Mouse (Mus musculus) limb, embryonic 14.5 days (tissue): ENCODE results near the gene Aldh1a1. TPM values are rescaled to one million over a fixed set of nuclear protein-coding genes. Genes with fewer than 3 reads are reported as not detected.
"Not testable (repeated sequence)": the region's sequence is repeated elsewhere in the genome, so short reads cannot be mapped to it uniquely, and the experiment has no call there.

Experiments
- ATAC-seq: fragments of 200-750 bp; cut with Nextera tagmentation; 2 replicates; pipeline ENCODE4 v1.8.0; 2017; ENCODE audit warnings: low read depth, moderate number of reproducible peaks, moderate TSS enrichment; ENCODE audit not compliant: low FRiP score
- DNase-seq: peaks from one replicate; pipeline ENCODE4 v3.0.0-alpha.2; 2015; ENCODE audit warnings: low spot score
- H3K27ac ChIP-seq: fragments of 300-500 bp; sonication (generic); replicated peaks from 2 replicates; pipeline ENCODE4 v1.5.1; 2014; ENCODE audit warnings: low read depth, mild to moderate bottlenecking, low read length, moderate library complexity, mixed read lengths
- H3K27me3 ChIP-seq: fragments of 300-500 bp; sonication (generic); 2 replicates; pipeline ENCODE4 v1.6.1; 2014; ENCODE audit warnings: low read length, mixed read lengths; ENCODE audit not compliant: control insufficient read depth, insufficient read depth
- H3K36me3 ChIP-seq: fragments of 300-500 bp; sonication (generic); 2 replicates; pipeline ENCODE4 v1.6.1; 2014; ENCODE audit warnings: mild to moderate bottlenecking, low read length, moderate library complexity, mixed read lengths; ENCODE audit not compliant: control insufficient read depth, insufficient read depth
- H3K4me1 ChIP-seq: fragments of 300-500 bp; sonication (generic); 2 replicates; pipeline ENCODE4 v1.6.1; 2014; ENCODE audit warnings: antibody characterized with exemption, low read length, mixed read lengths; ENCODE audit not compliant: control insufficient read depth, insufficient read depth
- H3K4me2 ChIP-seq: fragments of 300-500 bp; sonication (generic); replicated peaks from 2 replicates; pipeline ENCODE4 v1.6.1; 2014; ENCODE audit warnings: low read depth, mild to moderate bottlenecking, low read length, moderate library complexity; ENCODE audit not compliant: severe bottlenecking
- H3K4me3 ChIP-seq: fragments of 300-500 bp; sonication (generic); replicated peaks from 2 replicates; pipeline ENCODE4 v1.5.1; 2014; ENCODE audit warnings: low read length
- H3K9ac ChIP-seq: fragments of 300-500 bp; sonication (generic); 2 replicates; pipeline ENCODE4 v1.6.1; 2014; ENCODE audit warnings: mild to moderate bottlenecking, low read depth, low read length, moderate library complexity; ENCODE audit not compliant: severe bottlenecking
- H3K9me3 ChIP-seq: fragments of 300-500 bp; sonication (generic); 2 replicates; pipeline ENCODE4 v1.6.1; 2016; ENCODE audit warnings: low read length; ENCODE audit not compliant: control insufficient read depth
- POLR2A ChIP-seq: fragments of 200-500 bp; IDR thresholded peaks from 2 replicates; pipeline ENCODE4 v1.8.0; 2012; ENCODE audit warnings: inconsistent platforms, mild to moderate bottlenecking, moderate library complexity, borderline replicate concordance; ENCODE audit not compliant: insufficient read depth, insufficient read length; ENCODE audit errors: extremely low read depth
- WGBS: fragments of 180-500 bp; shearing (Covaris S2); extraction: QIAGEN DNeasy Blood & Tissue Kit; methylation state at CpG from one replicate; pipeline ENCODE4 v1.1.7; 2014; 5-methylcytosine and 5-hydroxymethylcytosine counted together
- polyA plus RNA-seq, 2 experiments: library from polyadenylated mRNA; depleted of rRNA in 1 of 2; stranded (reverse) in 1 of 2; unstranded in 1 of 2; fragments of >200 nt; fragmentation: Nextera tagmentation in 1 of 2; extraction: Ambion mirVana in 1 of 2; gene quantifications; 2 replicates each; pipeline versions ENCODE4 v1.2.1 to v1.2.3; 2012 to 2014

The Aldh1a1 gene
- polyA plus RNA-seq, 2 experiments: 0.96 to 2.3 TPM

DNA sequence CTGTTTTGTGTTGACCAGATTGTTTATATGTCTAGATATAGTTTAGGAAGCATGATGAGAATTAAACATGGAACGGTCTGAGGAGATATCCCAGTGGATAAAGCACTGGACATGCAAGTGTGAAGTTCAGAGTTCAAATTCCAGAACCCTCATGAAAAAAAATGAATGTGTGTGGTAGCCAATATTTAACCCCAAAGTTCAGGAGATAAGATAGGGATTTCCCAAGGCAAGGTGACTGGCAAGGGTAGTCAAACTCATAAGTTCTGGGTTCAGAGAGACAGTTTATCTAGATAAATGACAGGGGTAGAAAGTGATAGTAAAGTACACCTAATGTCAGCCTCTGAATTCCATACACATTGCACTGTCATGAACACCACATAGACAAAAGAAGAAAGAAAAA is 138.5 kb downstream of the Aldh1a1 start:
- TF ChIP-seq POLR2A: no peak
- H3K4me2 ChIP-seq: no peak overlapping the region
- H3K4me1 ChIP-seq: no peaks in the 10 kb centered on the region
- 89% methylated on average over 1 of the region's 1 CpGs for WGBS
- H3K9ac ChIP-seq: no peak overlapping the region
- H3K27me3 ChIP-seq: no peaks in the 10 kb centered on the region
- H3K36me3 ChIP-seq: no peaks in the 10 kb centered on the region
- ATAC-seq: no peak
- no peaks in the 10 kb centered on the region for H3K9me3 ChIP-seq
- H3K4me3 ChIP-seq: no peak overlapping the region
- DNase-seq: no peak
- H3K27ac ChIP-seq: no peak overlapping the region

- H3K9ac ChIP-seq: no peak overlapping the region
- H3K4me1 ChIP-seq: no peaks in the 10 kb centered on the region
- DNase-seq (no peak), ATAC-seq (no peak)
- no peak overlapping the region for H3K27ac ChIP-seq
- WGBS: 62% methylated on average over 12 of the region's 12 CpGs
- no peaks in the 10 kb centered on the region for H3K9me3 ChIP-seq
- TF ChIP-seq POLR2A: no peak
- no peaks in the 10 kb centered on the region for H3K27me3 ChIP-seq
- no peaks in the 10 kb centered on the region for H3K36me3 ChIP-seq
- no peak overlapping the region for H3K4me2 ChIP-seq
- no peak overlapping the region for H3K4me3 ChIP-seq
Measured at GRCm38 (mm10) chr19:20633876-20634691, 141.6 kb downstream of the Aldh1a1 start.

DNA sequence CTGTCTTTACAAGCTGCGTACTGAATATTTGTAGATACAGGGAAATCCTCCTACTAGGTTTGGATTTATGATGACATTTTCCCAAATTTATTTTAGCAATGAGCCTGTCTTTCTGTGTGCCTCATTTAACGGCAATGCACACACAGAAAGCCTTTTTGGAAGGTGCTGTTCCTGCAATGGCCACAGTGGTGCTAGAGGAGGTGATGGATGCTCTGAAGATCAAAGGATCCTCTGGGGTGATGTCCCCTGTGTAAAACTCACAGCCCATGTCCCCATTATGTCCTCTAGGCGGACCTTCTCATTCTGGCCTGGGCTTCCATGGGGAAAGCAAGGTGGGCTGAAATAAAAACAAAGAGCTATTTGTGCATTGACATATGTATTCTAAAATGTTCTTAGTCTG is 151.8 kb downstream of the Aldh1a1 start:
- WGBS: 58% methylated on average over 3 of the region's 3 CpGs
- Histone ChIP-seq H3K9me3 (no peaks in the 10 kb centered on the region), H3K4me3 (no peak overlapping the region), H3K36me3 (no peaks in the 10 kb centered on the region), H3K4me2 (no peak overlapping the region), H3K27ac (no peak overlapping the region), H3K4me1 (no peaks in the 10 kb centered on the region), H3K27me3 (no peaks in the 10 kb centered on the region), H3K9ac (no peak overlapping the region)
- TF ChIP-seq POLR2A: no peak
- DNase-seq (no peak), ATAC-seq (no peak)

DNA sequence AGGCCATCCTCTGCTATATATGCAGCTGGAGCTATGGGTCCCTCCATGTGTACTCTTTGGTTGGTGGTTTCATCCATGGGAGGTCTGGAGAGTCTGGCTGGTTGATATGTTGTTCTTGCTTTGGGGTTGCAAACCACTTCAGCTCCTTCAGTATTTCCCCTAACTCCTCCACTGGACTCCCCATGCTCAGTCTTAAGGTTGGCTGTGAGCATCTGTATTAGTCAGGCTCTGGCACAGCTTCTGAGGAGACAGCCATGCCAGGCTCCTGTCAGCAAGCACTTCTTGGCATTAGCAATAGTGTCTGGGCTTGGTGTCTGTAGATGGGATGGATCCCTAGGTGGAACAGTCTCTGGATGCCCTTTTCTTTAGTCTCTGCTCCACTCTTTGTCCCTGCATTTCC is 155.0 kb downstream of the Aldh1a1 start:
- DNase-seq, ATAC-seq: not testable (repeated sequence)

DNA sequence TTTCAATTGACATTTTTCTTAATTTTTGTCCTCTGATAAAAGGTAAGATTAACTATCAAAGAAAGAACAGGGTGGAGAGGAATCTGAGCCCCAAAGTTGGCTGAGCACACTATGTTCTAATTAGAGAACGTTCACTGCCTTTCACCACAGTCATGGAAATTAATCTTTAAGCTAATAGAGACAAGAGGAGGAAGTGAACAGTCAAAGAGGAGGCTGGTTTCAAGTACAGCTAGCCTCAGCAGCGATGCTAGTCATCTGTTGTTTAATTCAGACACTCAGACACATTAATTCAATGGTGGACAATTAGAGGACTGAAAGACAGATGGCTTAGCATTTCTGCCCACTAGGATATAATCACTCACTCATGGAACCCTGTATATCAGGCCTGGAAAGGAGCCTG is 157.5 kb downstream of the Aldh1a1 start:
- 41% methylated on average over 2 of the region's 2 CpGs for WGBS
- DNase-seq: no peak
- no peaks in the 10 kb centered on the region for H3K27me3 ChIP-seq
- H3K4me3 ChIP-seq: no peak overlapping the region
- no peak overlapping the region for H3K9ac ChIP-seq
- no peaks in the 10 kb centered on the region for H3K9me3 ChIP-seq
- H3K36me3 ChIP-seq: no peaks in the 10 kb centered on the region
- H3K4me2 ChIP-seq: no peak overlapping the region
- no peak for TF ChIP-seq POLR2A
- no peak overlapping the region for H3K27ac ChIP-seq
- H3K4me1 ChIP-seq: no peaks in the 10 kb centered on the region
- no peak for ATAC-seq

More for the DNA sequence above, 155.0 kb downstream of the Aldh1a1 start:
- H3K4me2 ChIP-seq, H3K4me1 ChIP-seq, H3K9ac ChIP-seq, H3K27me3 ChIP-seq, H3K36me3 ChIP-seq, H3K4me3 ChIP-seq, H3K9me3 ChIP-seq, H3K27ac ChIP-seq: not testable (repeated sequence)
